Mouse (Mus musculus) hindbrain, embryonic 14.5 days (tissue): ENCODE measurements around the gene Fgfr2. TPM values are rescaled to one million over a fixed set of nuclear protein-coding genes. Genes with fewer than 3 reads are reported as not detected.
A peak's percentile ranks its signal among the peaks of the same experiment; 100 is the strongest.

ENCODE experiments used
- ATAC-seq: fragments of 200-750 bp; cut with Nextera tagmentation; 2 replicates; pipeline ENCODE4 v1.8.0; 2017; ENCODE audit warnings: moderate number of reproducible peaks, mild to moderate bottlenecking, moderate TSS enrichment, moderate library complexity; ENCODE audit not compliant: low FRiP score
- DNase-seq: peaks from one replicate; pipeline ENCODE4 v3.0.0-alpha.2; 2015; ENCODE audit warnings: low spot score
- H3K27ac ChIP-seq: fragments of 300-500 bp; sonication (generic); 2 replicates; pipeline ENCODE4 v1.5.1; 2014; ENCODE audit warnings: mild to moderate bottlenecking, moderate library complexity
- H3K27me3 ChIP-seq: fragments of 300-500 bp; sonication (generic); 2 replicates; pipeline ENCODE4 v1.6.1; 2014; ENCODE audit warnings: mild to moderate bottlenecking, low read length, mixed read lengths; ENCODE audit not compliant: control insufficient read depth, insufficient read depth
- H3K36me3 ChIP-seq: fragments of 300-500 bp; sonication (generic); replicated peaks from 2 replicates; pipeline ENCODE4 v1.6.1; 2014; ENCODE audit not compliant: control insufficient read depth, insufficient read depth
- H3K4me1 ChIP-seq: fragments of 300-500 bp; sonication (generic); replicated peaks from 2 replicates; pipeline ENCODE4 v1.6.1; 2014; ENCODE audit warnings: antibody characterized with exemption, low read length, mixed read lengths; ENCODE audit not compliant: control insufficient read depth, insufficient read depth
- H3K4me2 ChIP-seq: fragments of 300-500 bp; sonication (generic); replicated peaks from 2 replicates; pipeline ENCODE4 v1.6.1; 2014; ENCODE audit warnings: mild to moderate bottlenecking, moderate library complexity
- H3K4me3 ChIP-seq: fragments of 300-500 bp; sonication (generic); replicated peaks from 2 replicates; pipeline ENCODE4 v1.5.1; 2014; ENCODE audit warnings: mild to moderate bottlenecking, low read length
- H3K9ac ChIP-seq: fragments of 300-500 bp; sonication (generic); 2 replicates; pipeline ENCODE4 v1.6.1; 2014
- H3K9me3 ChIP-seq: fragments of 300-500 bp; sonication (generic); 2 replicates; pipeline ENCODE4 v1.6.1; 2016; ENCODE audit warnings: low read length; ENCODE audit not compliant: control insufficient read depth
- WGBS: fragments of 180-500 bp; shearing (Covaris S2); extraction: QIAGEN DNeasy Blood & Tissue Kit; methylation state at CpG from one replicate; pipeline ENCODE4 v1.1.7; 2014; 5-methylcytosine and 5-hydroxymethylcytosine counted together
- polyA plus RNA-seq: library from polyadenylated mRNA; unstranded; fragments of >200 nt; fragmentation: Nextera tagmentation; extraction: Ambion mirVana; gene quantifications from 2 replicates; pipeline ENCODE4 v1.2.1, GENCODE M21; 2014

Gene Fgfr2
- polyA plus RNA-seq, 1 experiment from 2014 or later, result 43.5 TPM

GRCm38 (mm10) chr7:130216272-130216671, 2906.9 kb downstream of the Fgfr2 start:
- H3K4me1 ChIP-seq, result peaks cover 11% of the 10 kb centered on the region
- H3K4me3 ChIP-seq, result no peak overlapping the region
- no peaks in the 10 kb centered on the region for H3K9me3 ChIP-seq
- no peak for ATAC-seq
- H3K36me3 ChIP-seq, result no peaks in the 10 kb centered on the region
- H3K9ac ChIP-seq, result no peak overlapping the region
- no peak overlapping the region for H3K4me2 ChIP-seq
- H3K27me3 ChIP-seq, result no peaks in the 10 kb centered on the region
- no peak for DNase-seq
- 25% methylated on average over 4 of the region's 4 CpGs for WGBS
- H3K27ac ChIP-seq, result no peak overlapping the region

DNA sequence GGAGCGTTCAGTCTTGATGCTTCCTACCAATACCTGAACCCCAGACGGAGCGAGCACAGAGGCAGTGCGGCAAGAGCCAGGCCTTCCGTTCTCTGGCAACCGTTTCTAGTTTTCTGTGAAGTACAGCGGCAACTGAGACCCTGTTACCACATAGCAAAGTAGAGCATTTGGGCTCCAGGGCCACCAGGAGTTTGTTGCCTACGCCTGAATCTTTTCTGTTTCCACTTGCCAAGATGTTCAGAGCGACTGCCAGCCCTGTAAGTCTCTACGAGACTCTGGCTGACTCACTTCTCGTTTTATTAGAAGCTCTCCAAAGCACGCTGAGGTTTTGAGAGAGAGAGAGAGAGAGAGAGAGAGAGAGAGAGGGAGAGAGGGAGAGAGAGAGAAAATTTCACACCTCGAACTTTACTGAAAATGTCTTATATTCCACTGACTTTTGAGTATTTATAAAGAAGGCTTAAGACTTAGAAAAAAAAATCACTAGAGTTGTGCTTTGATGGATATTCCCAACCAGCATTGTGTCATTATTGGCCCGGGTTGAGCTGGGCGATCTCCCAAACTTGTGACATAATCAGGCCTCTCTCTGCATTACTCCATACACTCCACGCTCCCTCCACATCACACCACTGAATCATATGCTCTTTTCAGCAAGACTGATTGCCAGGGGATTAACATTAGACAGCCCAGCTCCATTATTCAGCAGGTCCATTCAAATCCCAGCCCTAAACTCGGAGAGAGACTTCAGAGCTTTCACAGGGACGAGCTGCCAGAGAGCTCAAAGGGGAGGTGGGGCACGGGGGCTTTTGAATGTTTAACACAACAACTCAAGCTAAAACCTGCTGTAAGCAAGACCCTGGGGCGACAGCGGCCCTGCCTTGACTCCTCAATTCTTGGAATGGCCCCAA, 2907.6 kb downstream of the Fgfr2 start:
- H3K9ac ChIP-seq, result no peak overlapping the region
- no peak overlapping the region for H3K4me2 ChIP-seq
- peaks cover 10% of the 10 kb centered on the region for H3K4me1 ChIP-seq
- H3K36me3 ChIP-seq, result no peaks in the 10 kb centered on the region
- peak; percentile 87 for ATAC-seq
- no peaks in the 10 kb centered on the region for H3K27me3 ChIP-seq
- H3K27ac ChIP-seq, result 0 out of 2 replicates have a peak overlapping the region, but pooled peaks have one; percentile 39
- H3K9me3 ChIP-seq, result no peaks in the 10 kb centered on the region
- peak; percentile 63 for DNase-seq
- no peak overlapping the region for H3K4me3 ChIP-seq
- 38% methylated on average over 21 of the region's 21 CpGs for WGBS

GRCm38 (mm10) chr7:130213156-130213555, 2910.0 kb downstream of the Fgfr2 start:
- 90% methylated on average over 5 of the region's 5 CpGs for whole genome bisulfite sequencing
- H3K4me1 ChIP-seq, result peaks cover 10% of the 10 kb centered on the region
- ATAC-seq, result no peak

DNA sequence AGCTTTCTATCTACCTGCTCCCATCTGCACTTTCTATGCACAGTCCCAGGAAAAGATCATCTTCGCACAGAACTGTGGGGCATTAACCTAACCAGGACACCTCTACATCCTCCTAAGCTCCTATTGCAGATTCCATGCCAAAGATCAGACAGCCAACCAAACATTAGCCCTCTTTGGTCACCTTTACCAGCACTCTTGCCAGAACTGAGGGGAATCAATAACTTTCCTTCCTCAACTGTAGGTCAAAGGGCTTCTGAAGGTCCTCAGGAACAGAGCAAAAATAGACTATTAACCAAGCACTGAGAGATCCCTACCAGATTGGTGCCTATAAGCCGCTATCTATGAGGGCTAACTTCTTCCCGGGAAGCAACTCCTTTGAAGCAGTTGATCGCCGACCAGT, 2911.7 kb downstream of the Fgfr2 start:
- Histone ChIP-seq H3K4me3 (no peak overlapping the region), H3K4me1 (peaks cover 17% of the 10 kb centered on the region), H3K9me3 (no peaks in the 10 kb centered on the region), H3K9ac (no peak overlapping the region), H3K27ac (no peak overlapping the region), H3K36me3 (no peaks in the 10 kb centered on the region), H3K4me2 (no peak overlapping the region), H3K27me3 (no peaks in the 10 kb centered on the region)
- 81% methylated on average over 5 of the region's 5 CpGs for WGBS
- DNase-seq (no peak), ATAC-seq (no peak)

More at GRCm38 (mm10) chr7:130213156-130213555, 2910.0 kb downstream of the Fgfr2 start:
- Histone ChIP-seq H3K36me3 (no peaks in the 10 kb centered on the region), H3K9ac (no peak overlapping the region), H3K27ac (no peak overlapping the region), H3K27me3 (no peaks in the 10 kb centered on the region), H3K9me3 (no peaks in the 10 kb centered on the region), H3K4me2 (no peak overlapping the region), H3K4me3 (no peak overlapping the region)
- no peak for DNase-seq

DNA sequence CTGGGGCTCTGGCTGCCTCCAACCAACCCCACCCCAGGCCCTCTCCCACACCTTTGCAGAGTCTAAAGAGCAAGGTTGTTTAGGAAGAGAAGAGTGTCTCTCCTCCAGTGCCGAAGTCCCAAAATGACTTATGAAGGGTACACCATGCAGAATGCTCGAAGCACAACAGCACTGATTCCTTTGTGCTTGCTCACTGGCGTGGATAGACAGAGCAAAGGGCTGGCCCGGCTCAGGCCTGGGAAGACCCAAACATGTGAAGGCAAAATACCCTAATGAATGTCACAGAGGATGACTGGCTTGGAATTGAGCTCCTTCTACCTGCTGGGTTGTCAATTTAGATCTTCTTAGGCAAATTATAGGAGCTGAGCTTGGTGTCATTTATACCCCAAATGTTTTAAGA, 2914.5 kb downstream of the Fgfr2 start:
- WGBS, result 38% methylated on average over 4 of the region's 4 CpGs
- no peaks in the 10 kb centered on the region for H3K36me3 ChIP-seq
- no peaks in the 10 kb centered on the region for H3K27me3 ChIP-seq
- DNase-seq (no peak), ATAC-seq (no peak)
- H3K4me1 ChIP-seq, result peaks cover 13% of the 10 kb centered on the region; the same call in 1 of the 2 replicates
- no peak overlapping the region for H3K4me3 ChIP-seq
- no peaks in the 10 kb centered on the region for H3K9me3 ChIP-seq
- no peak overlapping the region for H3K9ac ChIP-seq
- no peak overlapping the region for H3K4me2 ChIP-seq
- no peak overlapping the region for H3K27ac ChIP-seq

GRCm38 (mm10) chr7:130206181-130206582, 2917.0 kb downstream of the Fgfr2 start:
- no peaks in the 10 kb centered on the region for H3K36me3 ChIP-seq
- WGBS, result 23% methylated on average over 6 of the region's 6 CpGs
- H3K4me1 ChIP-seq, result peaks cover 13% of the 10 kb centered on the region; the same call in 1 of the 2 replicates
- no peaks in the 10 kb centered on the region for H3K9me3 ChIP-seq
- no peak overlapping the region for H3K4me2 ChIP-seq
- H3K27ac ChIP-seq, result no peak overlapping the region
- no peak for ATAC-seq
- no peak overlapping the region for H3K9ac ChIP-seq
- DNase-seq, result no peak
- no peak overlapping the region for H3K4me3 ChIP-seq
- H3K27me3 ChIP-seq, result no peaks in the 10 kb centered on the region

DNA sequence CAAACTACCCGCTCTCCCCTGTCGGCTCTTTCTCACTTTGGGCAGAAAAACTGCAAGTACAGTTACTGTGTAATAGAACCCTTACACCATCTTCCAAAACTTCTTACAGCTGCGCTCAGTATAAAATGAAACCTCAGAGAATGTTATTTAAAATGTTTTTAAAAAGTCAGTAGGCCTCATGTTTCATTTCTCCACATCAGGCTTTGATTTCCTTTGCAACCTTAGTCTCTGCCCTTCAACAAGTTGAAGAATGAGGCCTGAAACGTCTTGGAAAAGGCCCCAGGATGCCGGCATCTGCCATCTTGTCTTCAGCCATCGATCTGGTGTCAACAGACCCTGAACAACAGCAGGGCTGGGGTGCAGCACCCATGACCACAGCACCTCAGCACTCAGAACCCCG, 2918.0 kb downstream of the Fgfr2 start:
- H3K9me3 ChIP-seq, result no peaks in the 10 kb centered on the region
- H3K27ac ChIP-seq, result no peak overlapping the region
- H3K4me3 ChIP-seq, result no peak overlapping the region
- no peak for ATAC-seq
- H3K36me3 ChIP-seq, result no peaks in the 10 kb centered on the region
- 85% methylated on average over 7 of the region's 7 CpGs for WGBS
- no peak overlapping the region for H3K4me2 ChIP-seq
- no peaks in the 10 kb centered on the region for H3K27me3 ChIP-seq
- H3K4me1 ChIP-seq, result peaks cover 13% of the 10 kb centered on the region; the same call in 1 of the 2 replicates
- DNase-seq, result no peak
- no peak overlapping the region for H3K9ac ChIP-seq

DNA sequence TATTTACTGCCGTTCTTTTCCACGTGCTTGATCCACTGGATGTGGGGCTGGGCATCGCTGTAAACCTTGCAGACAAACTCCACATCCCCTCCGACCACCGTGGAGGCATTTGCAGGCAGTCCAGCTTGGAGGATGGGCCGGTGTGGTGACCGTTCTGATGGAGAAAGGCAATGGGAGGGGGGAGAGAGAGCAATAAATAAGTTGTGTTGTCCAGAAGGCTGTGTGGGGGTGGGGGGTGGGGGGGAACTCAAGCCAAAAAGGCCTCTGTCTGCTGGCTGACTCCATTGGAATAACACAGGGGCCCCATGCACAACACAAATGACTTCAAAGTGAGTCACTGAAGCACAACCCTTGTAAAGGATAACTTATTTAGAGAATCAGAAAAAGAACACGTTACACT, 2922.1 kb downstream of the Fgfr2 start:
- H3K4me2 ChIP-seq, result no peak overlapping the region
- H3K4me1 ChIP-seq, result peaks cover 2% of the 10 kb centered on the region; the same call in 1 of the 2 replicates
- no peak overlapping the region for H3K4me3 ChIP-seq
- no peaks in the 10 kb centered on the region for H3K27me3 ChIP-seq
- H3K9me3 ChIP-seq, result no peaks in the 10 kb centered on the region
- no peak overlapping the region for H3K27ac ChIP-seq
- no peak for DNase-seq
- H3K36me3 ChIP-seq, result no peaks in the 10 kb centered on the region
- ATAC-seq, result no peak
- WGBS, result 66% methylated on average over 8 of the region's 8 CpGs
- no peak overlapping the region for H3K9ac ChIP-seq

DNA sequence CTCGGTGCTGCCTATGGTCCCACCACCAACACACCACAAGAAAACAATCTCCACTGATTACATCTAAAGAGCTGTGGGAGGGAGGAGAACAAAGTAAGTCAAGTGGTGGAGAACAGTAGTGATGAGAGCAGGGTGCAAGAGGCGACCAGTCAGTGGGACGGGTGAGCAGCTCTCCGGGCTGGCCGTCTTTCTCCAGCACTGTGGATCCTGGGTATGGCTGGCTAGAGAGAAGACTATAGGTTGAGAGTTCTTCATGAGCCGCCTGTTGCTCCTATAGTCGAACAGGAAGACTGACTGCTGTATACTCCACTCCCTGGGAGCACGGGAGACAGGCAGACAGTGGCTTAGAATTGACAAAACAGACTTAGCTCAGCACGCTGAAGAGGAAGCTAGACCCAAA, 2923.2 kb downstream of the Fgfr2 start:
- Histone ChIP-seq H3K27ac (no peak overlapping the region), H3K4me3 (no peak overlapping the region), H3K9me3 (no peaks in the 10 kb centered on the region), H3K27me3 (no peaks in the 10 kb centered on the region), H3K4me1 (no peaks in the 10 kb centered on the region), H3K36me3 (no peaks in the 10 kb centered on the region), H3K9ac (no peak overlapping the region), H3K4me2 (no peak overlapping the region)
- ATAC-seq, result no peak
- DNase-seq, result no peak
- 90% methylated on average over 9 of the region's 9 CpGs for WGBS
